Mouse (Mus musculus) c-Kit-negative CD71-positive TER-119-positive erythroid progenitor cells, embryonic 14.5 days (primary cell): ENCODE results near the gene Eif3m.

Experiments
- DNase-seq: peaks from one replicate; pipeline ENCODE4 v3.0.0-alpha.2; 2013; ENCODE audit warnings: low read depth, low spot score

The Eif3m gene

DNA sequence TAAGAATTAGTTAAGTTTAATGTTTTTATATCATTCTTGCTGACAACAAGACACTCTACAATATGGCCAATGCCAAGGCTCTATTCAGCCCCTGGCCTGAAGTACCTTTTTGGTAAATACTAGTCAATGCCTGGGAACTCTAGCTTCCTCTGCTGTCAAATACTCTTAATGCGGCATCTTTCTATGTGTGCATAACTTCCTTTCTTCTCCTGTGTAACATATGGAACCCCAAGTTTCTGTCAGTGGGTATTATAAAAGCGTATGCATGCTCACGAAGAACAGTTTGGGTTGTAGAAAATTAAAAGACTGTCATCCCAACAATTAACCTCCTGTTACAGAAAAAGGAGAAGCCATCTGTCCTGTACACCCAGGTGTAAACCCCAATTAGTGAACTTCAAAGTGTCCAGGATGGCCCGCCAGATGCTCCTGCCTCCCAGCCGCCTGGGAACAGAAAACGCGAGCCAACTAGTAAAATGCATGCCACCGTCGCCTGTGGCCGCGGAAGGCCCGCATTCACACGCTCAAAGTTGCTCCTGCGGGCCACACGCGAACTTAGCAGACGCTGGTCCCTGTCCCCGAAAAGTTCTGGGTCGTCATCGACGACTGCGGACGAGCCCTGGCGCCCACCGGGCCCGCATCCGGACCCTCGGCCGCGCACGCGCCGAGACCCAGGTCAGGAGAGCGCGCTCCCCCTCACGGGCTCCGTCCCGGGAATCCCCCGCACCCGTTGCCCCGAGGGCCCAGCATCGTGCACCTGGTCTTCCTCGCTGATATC is 501 bp downstream of the Eif3m start:
- no peak for DNase-seq

DNA sequence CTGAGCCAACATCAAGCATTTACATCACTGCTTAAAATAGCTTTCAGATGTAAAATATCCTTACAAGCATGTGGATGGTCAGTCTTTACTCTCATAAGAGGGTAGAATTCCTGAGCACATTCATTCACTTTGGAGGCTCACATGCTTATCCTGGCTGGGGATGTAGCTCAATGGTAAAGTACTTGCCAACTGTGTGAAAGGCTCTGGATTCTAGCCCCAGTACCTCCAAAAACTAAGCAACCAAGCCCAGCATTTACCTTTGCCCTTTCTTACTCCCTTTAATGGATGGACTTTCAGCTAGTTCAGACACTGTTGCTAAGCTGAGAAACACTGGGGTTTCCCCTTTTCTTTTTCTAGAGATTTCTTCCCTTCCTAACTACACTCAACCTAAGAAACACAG is 9.6 kb downstream of the Eif3m start:
- DNase-seq: no peak

DNA sequence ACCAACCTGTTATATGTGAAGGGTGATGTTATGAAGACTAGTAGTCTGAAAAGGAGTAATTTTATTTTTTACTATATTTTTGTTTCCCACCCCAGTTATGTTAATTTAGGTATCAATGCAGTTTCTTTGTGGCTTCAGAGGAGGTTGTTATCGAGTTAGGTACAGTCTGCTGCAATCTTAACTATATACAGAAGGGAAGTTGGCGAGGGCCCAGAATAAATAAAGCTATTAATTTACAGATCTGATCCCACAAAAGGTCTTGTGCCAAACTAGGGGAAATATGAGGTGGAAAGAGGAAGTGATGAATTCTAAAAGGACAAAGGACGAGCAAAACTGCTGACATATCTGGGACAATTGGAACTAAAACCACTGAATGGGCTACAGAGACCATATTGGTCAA is 20.7 kb downstream of the Eif3m start:
- DNase-seq: no peak

DNA sequence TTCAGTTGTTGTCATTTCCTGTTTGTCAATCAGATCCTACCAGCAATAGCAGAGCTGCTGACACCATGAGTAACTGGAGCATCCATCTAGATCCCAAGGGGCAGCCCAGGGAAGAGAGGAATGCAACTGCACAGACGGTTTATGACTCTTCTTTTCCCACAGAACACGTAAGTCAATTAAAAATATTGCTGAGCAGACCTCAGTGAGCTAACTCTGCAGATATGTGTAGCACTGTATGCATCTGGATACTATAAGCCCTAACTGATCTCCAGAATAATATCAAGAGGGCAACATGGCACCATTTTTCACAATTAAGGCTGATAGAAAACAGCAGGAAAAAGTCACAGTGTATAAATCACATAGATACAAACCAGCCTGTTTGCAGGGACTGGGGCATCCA is 22.4 kb downstream of the Eif3m start:
- no peak for DNase-seq

DNA sequence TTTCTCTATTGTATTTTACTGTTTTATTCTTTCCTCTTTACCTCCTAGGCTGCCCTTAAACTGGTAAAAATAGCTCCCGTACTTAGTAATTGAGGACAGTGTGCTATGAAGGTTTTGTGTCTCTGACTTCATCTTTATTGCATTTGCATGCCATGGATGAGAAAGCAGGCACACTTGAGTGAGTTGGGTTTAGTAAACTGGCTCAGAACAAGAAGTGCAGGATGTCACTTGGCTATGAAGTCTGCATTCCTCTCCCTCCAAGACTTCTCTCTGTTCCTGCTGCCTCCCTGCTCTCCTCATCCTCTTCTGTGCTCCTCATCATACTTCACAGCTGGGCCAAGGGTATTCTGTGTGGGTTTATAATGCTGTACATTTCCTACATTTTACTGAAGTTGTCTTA is 27.9 kb downstream of the Eif3m start:
- DNase-seq: no peak

DNA sequence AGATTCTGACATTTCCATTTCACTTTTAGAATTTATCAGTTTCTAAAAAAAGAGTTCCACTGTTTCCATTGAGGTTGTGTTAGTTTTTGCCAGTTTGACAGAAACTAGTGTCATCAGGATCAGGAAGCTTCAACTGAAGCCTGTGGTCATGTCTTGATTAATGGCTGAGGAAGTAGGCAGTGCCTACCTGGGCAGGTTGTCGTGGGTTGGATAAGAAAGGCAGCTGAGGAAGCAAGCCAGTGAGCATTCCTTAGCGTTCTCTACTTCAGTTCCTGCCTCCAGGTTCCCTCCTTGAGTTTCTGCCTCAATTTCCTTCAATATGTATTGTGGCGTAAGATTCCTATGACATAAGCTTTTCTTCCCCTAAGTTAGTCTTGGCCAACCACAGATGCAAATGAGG is 31.1 kb downstream of the Eif3m start:
- DNase-seq: no peak

DNA sequence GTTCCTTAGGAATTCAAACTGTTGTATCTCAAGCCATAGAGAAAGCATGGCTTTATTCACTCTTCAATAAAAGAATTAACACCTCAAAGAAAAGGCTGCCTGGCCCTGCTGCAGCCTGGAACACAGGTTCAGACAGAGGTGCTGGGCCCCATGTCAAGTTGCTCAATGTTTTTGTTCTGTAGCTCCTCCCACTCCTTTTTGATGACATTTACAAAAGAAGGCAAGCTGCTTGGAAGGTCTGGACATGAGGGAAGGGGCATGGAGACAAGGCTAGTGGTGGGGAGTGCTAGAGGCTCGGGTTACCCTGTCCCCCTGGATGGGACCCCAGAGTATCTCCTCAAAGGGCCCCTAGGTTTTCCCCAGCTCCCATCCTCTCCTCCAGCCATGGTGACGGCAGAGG is 35.2 kb downstream of the Eif3m start:
- DNase-seq: no peak

DNA sequence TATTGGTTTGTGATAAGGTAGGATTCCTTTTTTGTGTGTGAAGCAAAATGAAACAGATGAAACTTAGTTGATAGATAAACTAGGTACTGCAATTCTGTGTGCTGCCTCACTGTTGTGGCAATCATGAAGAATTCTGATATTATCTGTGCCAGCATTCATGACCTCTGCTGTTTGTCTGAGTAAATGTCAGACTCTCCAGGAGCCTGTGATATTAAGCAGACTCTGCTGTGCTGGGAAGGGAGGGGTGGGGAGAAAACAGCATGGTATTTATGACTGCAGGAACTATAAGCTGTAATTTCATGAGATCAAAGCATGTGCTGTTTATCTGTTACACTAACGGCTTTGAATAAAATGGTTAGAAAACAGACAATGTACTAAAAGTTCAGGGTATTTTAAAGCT is 52.4 kb downstream of the Eif3m start:
- DNase-seq: no peak
